Mouse (Mus musculus): Measurements from ENCODE around the gene Id3.
A peak's percentile ranks its signal among the peaks of the same experiment; 100 is the strongest.

Id3 gene

GRCm38 (mm10) chr4:136180408-136181330, 37.4 kb downstream of the Id3 start:
- peak; percentile 43 to 51 for DNase-seq

DNA sequence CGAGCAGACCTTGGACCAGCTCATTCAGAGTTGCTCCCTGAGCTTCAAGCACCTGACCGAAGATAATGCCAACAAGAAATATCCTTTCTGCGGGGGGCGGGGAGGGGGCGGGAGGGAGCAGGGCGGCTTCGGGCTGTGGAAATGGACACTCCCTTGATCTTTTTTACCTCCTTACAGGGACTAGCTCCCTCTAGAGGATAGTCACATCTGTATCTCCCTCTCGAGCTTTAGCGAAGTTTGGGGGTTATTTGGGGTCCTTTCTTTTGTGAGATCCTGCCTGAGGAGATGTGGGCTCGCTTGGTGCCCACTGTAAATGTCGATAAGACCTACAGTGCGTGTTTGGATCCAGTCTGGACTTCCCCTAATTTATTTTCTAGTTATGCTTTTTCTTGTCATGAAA, 38.1 kb downstream of the Id3 start:
- DNase-seq: no peak

DNA sequence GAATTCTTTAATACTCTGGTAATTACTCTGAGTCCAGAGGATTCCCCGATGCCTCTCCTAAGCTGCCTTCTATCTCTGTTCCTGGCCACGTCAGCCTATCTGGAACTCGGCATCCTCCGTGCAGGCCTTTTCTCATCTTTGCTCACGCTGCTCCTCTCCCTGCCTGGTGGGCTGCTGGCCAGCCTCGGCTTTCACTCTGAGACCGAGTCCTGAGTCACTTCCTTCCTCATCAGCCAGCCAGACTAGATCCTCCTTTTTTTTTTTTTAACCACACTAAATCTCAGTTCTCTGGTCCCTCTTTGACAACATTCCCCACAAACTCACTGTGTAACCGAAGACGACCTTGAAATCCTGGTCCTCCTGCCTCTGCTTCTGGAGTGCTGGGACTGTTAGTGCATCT, 42.1 kb downstream of the Id3 start:
- DNase-seq: no peak

GRCm38 (mm10) chr4:136186315-136186714, 43.0 kb downstream of the Id3 start:
- no peak for DNase-seq

- DNase-seq: no peak
Measured at GRCm38 (mm10) chr4:136186739-136187472, 43.6 kb downstream of the Id3 start.

- no peak for DNase-seq
Measured at GRCm38 (mm10) chr4:136188973-136189737, 45.9 kb downstream of the Id3 start.

GRCm38 (mm10) chr4:136189912-136190311, 46.6 kb downstream of the Id3 start:
- DNase-seq: no peak

DNA sequence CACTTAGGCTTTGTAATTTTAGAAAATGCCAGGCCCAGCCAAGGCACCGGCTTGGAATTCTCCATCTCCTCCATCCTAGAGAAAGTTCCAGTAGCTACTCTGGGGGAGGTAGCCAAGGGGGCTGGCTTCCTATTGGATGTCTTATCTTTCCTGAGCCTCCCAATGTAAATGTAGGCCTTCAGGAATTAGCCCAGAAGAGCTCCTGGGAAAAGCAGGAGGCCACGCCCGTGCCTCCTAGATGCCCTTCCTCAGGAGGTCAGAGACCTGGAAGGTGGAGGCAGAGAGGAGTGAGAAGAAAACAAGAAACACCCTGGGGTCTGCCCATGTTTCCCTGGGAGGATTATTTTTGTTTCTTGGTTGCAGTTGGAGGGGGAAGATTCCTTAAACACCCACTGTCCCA, 50.3 kb downstream of the Id3 start:
- no peak for DNase-seq

DNA sequence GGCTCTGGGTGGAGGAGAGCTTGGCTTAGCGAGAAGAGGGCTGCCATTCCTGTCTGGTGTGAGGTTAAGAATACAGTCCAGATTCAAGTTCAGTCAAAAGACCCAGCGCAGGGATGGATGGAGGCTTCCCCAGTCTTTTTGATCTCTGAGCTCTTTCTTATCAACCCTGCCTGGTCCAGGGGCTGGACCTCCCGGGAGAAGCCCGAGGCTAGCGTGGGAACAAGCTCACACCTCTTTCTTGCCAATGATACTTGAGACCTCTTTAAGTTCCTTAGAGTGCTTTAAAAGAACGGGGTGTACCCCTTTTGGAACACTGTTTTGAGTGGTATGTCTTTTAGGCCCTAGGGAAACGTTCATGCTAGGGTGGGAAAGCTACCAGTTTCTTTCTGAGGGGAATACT, 51.7 kb downstream of the Id3 start:
- no peak for DNase-seq

Data from cerebellum, adult 18-20 months (tissue).